Mouse (Mus musculus): Measurements from ENCODE around the gene Gm10142.

GRCm38 (mm10) chr10:77729241-77729640 is 13.6 kb downstream of the Gm10142 start:
- TF ChIP-seq CTCF (IDR thresholded peaks at IDR 0.05; ENCODE audit: low read depth) (peak; percentile 56), EP300 (optimal IDR thresholded peaks at IDR 0.05) (no peak)

Data from stomach, postnatal 0 days (tissue).